ENCODE assay signal across 16 mouse cellular contexts in genomic region chr13:29108214-29108613, GRCm38 (mm10).
"Had no signal": no experiment of that assay in that cellular context is flagged by ENCODE, and none has a peak within 500 bp of the region (broad histone marks: within the 10 kb centered on the region; RNA-seq: fewer than 3 reads in every experiment).

No protein-coding gene starts in this region.

- H3K4me3 ChIP-seq: intestine, embryonic 15.5 days; limb, embryonic 13.5 days; liver, embryonic 13.5 days; megakaryocyte, embryonic 14.5 days; midbrain, embryonic 10.5 days; midbrain, embryonic 13.5 days had no signal

- H3K9me3 ChIP-seq: intestine, embryonic 15.5 days; liver, embryonic 13.5 days; megakaryocyte, embryonic 14.5 days; midbrain, embryonic 13.5 days had no signal

- H3K4me2 ChIP-seq: intestine, embryonic 15.5 days; limb, embryonic 13.5 days; liver, embryonic 13.5 days; midbrain, embryonic 13.5 days had no signal

- H3K36me3 ChIP-seq: intestine, embryonic 15.5 days; limb, embryonic 13.5 days; liver, embryonic 13.5 days; midbrain, embryonic 10.5 days; midbrain, embryonic 13.5 days had no signal

- H3K27ac ChIP-seq: intestine, embryonic 15.5 days; limb, embryonic 13.5 days; liver, embryonic 13.5 days; midbrain, embryonic 10.5 days; midbrain, embryonic 13.5 days; stomach, postnatal 0 days had no signal

- DNase-seq: kidney, adult 11 months; kidney, adult 9 months; kidney, postnatal 14 days; kidney, postnatal 4 days; left cerebral cortex, postnatal 4 days; liver, embryonic 13.5 days; thymus, adult 2 months; thymus, postnatal 14 days; thymus, postnatal 4 days had no signal

- H3K9ac ChIP-seq: intestine, embryonic 15.5 days; limb, embryonic 13.5 days; liver, embryonic 13.5 days; midbrain, embryonic 13.5 days had no signal

- H3K27me3 ChIP-seq: intestine, embryonic 15.5 days; limb, embryonic 13.5 days; liver, embryonic 13.5 days; megakaryocyte, embryonic 14.5 days; midbrain, embryonic 13.5 days had no signal

- H3K4me1 ChIP-seq: intestine, embryonic 15.5 days; limb, embryonic 13.5 days; liver, embryonic 13.5 days; megakaryocyte, embryonic 14.5 days; midbrain, embryonic 10.5 days had no signal

- ATAC-seq: intestine, embryonic 15.5 days; midbrain, embryonic 13.5 days; midbrain, embryonic 16.5 days had no signal
